Mouse (Mus musculus) lung, embryonic 15.5 days (tissue): ENCODE measurements around the gene Onecut1. TPM values are rescaled to one million over a fixed set of nuclear protein-coding genes. Genes with fewer than 3 reads are reported as not detected.

ENCODE experiments used
- ATAC-seq: fragments of 200-750 bp; cut with Nextera tagmentation; 2 replicates; pipeline ENCODE4 v1.8.0; 2017; ENCODE audit warnings: moderate number of reproducible peaks, borderline replicate concordance; ENCODE audit not compliant: low FRiP score, low TSS enrichment; ENCODE audit errors: extremely low read depth
- H3K27ac ChIP-seq: fragments of 300-500 bp; sonication (generic); 2 replicates; pipeline ENCODE4 v1.5.1; 2015; ENCODE audit warnings: moderate library complexity, mild to moderate bottlenecking, inconsistent platforms
- H3K27me3 ChIP-seq: fragments of 300-500 bp; sonication (generic); 2 replicates; pipeline ENCODE4 v1.6.1; 2015; ENCODE audit warnings: inconsistent platforms
- H3K36me3 ChIP-seq: fragments of 300-500 bp; sonication (generic); 2 replicates; pipeline ENCODE4 v1.6.1; 2015; ENCODE audit warnings: inconsistent platforms
- H3K4me1 ChIP-seq: fragments of 300-500 bp; sonication (generic); 2 replicates; pipeline ENCODE4 v1.6.1; 2015; ENCODE audit warnings: inconsistent platforms
- H3K4me2 ChIP-seq: fragments of 300-500 bp; sonication (generic); 2 replicates; pipeline ENCODE4 v1.6.1; 2015; ENCODE audit warnings: inconsistent platforms, mild to moderate bottlenecking, moderate library complexity
- H3K4me3 ChIP-seq: fragments of 300-500 bp; sonication (generic); 2 replicates; pipeline ENCODE4 v1.5.1; 2015; ENCODE audit warnings: mild to moderate bottlenecking, inconsistent platforms
- H3K9ac ChIP-seq: fragments of 300-500 bp; sonication (generic); 2 replicates; pipeline ENCODE4 v1.6.1; 2015; ENCODE audit warnings: inconsistent platforms
- H3K9me3 ChIP-seq: fragments of 300-500 bp; sonication (generic); 2 replicates; pipeline ENCODE4 v1.6.1; 2016; ENCODE audit warnings: inconsistent platforms
- WGBS: fragments of 180-500 bp; shearing (Covaris S2); methylation state at CpG from one replicate; pipeline ENCODE4 v1.1.7; 2015; 5-methylcytosine and 5-hydroxymethylcytosine counted together
- polyA plus RNA-seq: library from polyadenylated mRNA; unstranded; fragments of >200 nt; fragmentation: Nextera tagmentation; extraction: Ambion mirVana; gene quantifications from 2 replicates; pipeline ENCODE4 v1.2.1, GENCODE M21; 2015

The Onecut1 gene
- 0.06 TPM in 1 of 2 replicates, not detected in the other for polyA plus RNA-seq

GRCm38 (mm10) chr9:74861561-74861980, at the start of gene Onecut1:
TSS of gene Onecut1 (plus strand) at chr9:74861921.
- ATAC-seq = peak; percentile 47; the same call in 1 of the 2 replicates
- Histone ChIP-seq H3K36me3 (no peaks in the 10 kb centered on the region), H3K4me2 (peak within 1 kb of the TSS; percentile 99), H3K9ac (peak within 1 kb of the TSS; percentile 39; the same call in 1 of the 2 replicates), H3K27me3 (peaks cover 100% of the 10 kb centered on the region), H3K9me3 (no peaks in the 10 kb centered on the region), H3K27ac (no peak within 1 kb of the TSS), H3K4me1 (peaks cover 27% of the 10 kb centered on the region), H3K4me3 (peak within 1 kb of the TSS; percentile 47)
- under 1% methylated on average over 40 of the region's 45 CpGs for WGBS

DNA sequence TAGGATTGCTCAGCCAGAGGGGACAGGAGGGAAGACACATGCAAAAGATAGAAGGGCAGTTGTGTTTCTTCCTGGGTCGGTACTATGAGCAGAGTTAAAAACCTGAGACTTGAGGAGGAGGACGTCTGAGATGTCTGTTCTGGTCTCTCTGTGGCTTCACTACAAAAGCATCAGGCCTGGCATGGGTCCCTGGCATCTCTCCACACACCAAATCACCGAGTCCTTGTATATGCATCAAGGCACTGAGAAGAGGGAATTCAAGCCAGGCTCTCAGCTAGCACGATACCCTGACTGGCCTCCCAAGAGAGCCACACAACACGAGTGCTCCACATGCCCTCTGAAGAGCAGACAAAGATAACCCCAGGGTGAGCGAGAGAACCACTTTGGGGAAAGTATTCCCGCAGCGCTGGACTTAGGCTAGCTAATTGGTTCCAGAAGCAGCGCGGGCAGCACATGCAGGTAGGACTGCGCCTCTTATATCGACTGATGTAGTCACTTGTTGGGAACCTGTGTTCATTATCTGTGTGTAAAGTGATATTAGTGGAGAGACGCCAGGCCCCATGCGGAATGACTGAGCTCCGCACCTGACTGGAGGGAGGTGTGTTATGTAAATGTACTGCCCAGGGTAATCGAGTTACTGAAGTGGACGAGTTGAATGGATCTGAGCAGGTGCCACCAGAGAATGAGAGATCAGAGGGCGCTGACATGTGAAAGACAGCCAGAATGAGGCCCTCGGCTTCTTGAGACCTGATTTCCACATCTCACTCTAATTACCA, 41.8 kb upstream of the Onecut1 start:
- no peak overlapping the region for H3K27ac ChIP-seq
- WGBS = 40% methylated on average over 19 of the region's 19 CpGs
- H3K27me3 ChIP-seq = no peaks in the 10 kb centered on the region
- ATAC-seq = no peak
- no peaks in the 10 kb centered on the region for H3K4me1 ChIP-seq
- no peaks in the 10 kb centered on the region for H3K36me3 ChIP-seq
- no peaks in the 10 kb centered on the region for H3K9me3 ChIP-seq
- H3K4me3 ChIP-seq = no peak overlapping the region
- H3K9ac ChIP-seq = no peak overlapping the region
- no peak overlapping the region for H3K4me2 ChIP-seq

- ATAC-seq = no peak
- Histone ChIP-seq H3K4me3 (no peak overlapping the region), H3K9ac (no peak overlapping the region), H3K36me3 (no peaks in the 10 kb centered on the region), H3K27me3 (no peaks in the 10 kb centered on the region), H3K4me1 (no peaks in the 10 kb centered on the region), H3K9me3 (no peaks in the 10 kb centered on the region), H3K27ac (no peak overlapping the region), H3K4me2 (no peak overlapping the region)
- WGBS = 73% methylated on average over 2 of the region's 2 CpGs
Measured at GRCm38 (mm10) chr9:74825102-74825501, 36.6 kb upstream of the Onecut1 start.

DNA sequence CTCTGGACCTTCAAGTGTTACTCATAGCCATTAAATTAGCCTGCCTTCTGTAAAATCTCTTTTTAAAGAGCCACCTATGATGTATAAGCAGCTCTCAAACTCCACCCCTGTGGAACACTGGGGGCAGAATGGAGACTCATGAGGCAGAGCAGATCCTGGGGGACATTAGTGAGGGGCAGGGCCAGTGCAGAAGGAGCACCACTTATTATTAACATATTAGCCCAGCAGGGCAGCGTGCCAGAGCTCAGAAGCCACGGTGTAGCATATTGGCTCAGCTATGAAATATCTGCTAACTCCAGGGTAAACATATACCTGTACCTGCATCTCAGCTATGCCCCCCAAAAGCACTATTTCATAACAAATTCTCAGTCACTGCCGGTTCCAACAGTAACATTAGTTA, 32.5 kb upstream of the Onecut1 start:
- no peaks in the 10 kb centered on the region for H3K4me1 ChIP-seq
- no peak overlapping the region for H3K4me3 ChIP-seq
- no peak overlapping the region for H3K27ac ChIP-seq
- no peaks in the 10 kb centered on the region for H3K9me3 ChIP-seq
- WGBS = 61% methylated on average over 3 of the region's 3 CpGs
- H3K27me3 ChIP-seq = no peaks in the 10 kb centered on the region
- no peaks in the 10 kb centered on the region for H3K36me3 ChIP-seq
- no peak overlapping the region for H3K4me2 ChIP-seq
- H3K9ac ChIP-seq = no peak overlapping the region
- no peak for ATAC-seq

- Histone ChIP-seq H3K9me3 (no peaks in the 10 kb centered on the region), H3K27me3 (peaks cover 33% of the 10 kb centered on the region), H3K9ac (no peak overlapping the region), H3K36me3 (no peaks in the 10 kb centered on the region), H3K4me2 (no peak overlapping the region), H3K4me3 (no peak overlapping the region), H3K27ac (no peak overlapping the region), H3K4me1 (no peaks in the 10 kb centered on the region)
- ATAC-seq = no peak
- 77% methylated on average over 4 of the region's 4 CpGs for WGBS
Measured at GRCm38 (mm10) chr9:74842890-74843289, 18.8 kb upstream of the Onecut1 start.

GRCm38 (mm10) chr9:74846867-74847830, 14.6 kb upstream of the Onecut1 start:
- WGBS = 2% methylated on average over 33 of the region's 33 CpGs
- Histone ChIP-seq H3K36me3 (no peaks in the 10 kb centered on the region), H3K4me3 (no peak overlapping the region), H3K4me1 (peaks cover 12% of the 10 kb centered on the region), H3K4me2 (no peak overlapping the region), H3K27ac (no peak overlapping the region), H3K27me3 (peaks cover 76% of the 10 kb centered on the region), H3K9me3 (no peaks in the 10 kb centered on the region), H3K9ac (no peak overlapping the region)
- ATAC-seq = 0 out of 2 replicates have a peak, but pooled peaks have one; percentile 35

GRCm38 (mm10) chr9:74848411-74849194, 13.1 kb upstream of the Onecut1 start:
- ATAC-seq = no peak
- H3K4me3 ChIP-seq = peak overlapping the region; percentile 34
- 1% methylated on average over 46 of the region's 46 CpGs for WGBS
- no peaks in the 10 kb centered on the region for H3K9me3 ChIP-seq
- no peak overlapping the region for H3K9ac ChIP-seq
- peaks cover 12% of the 10 kb centered on the region for H3K4me1 ChIP-seq
- no peak overlapping the region for H3K27ac ChIP-seq
- peaks cover 90% of the 10 kb centered on the region for H3K27me3 ChIP-seq
- H3K36me3 ChIP-seq = no peaks in the 10 kb centered on the region
- H3K4me2 ChIP-seq = peak overlapping the region; percentile 64

DNA sequence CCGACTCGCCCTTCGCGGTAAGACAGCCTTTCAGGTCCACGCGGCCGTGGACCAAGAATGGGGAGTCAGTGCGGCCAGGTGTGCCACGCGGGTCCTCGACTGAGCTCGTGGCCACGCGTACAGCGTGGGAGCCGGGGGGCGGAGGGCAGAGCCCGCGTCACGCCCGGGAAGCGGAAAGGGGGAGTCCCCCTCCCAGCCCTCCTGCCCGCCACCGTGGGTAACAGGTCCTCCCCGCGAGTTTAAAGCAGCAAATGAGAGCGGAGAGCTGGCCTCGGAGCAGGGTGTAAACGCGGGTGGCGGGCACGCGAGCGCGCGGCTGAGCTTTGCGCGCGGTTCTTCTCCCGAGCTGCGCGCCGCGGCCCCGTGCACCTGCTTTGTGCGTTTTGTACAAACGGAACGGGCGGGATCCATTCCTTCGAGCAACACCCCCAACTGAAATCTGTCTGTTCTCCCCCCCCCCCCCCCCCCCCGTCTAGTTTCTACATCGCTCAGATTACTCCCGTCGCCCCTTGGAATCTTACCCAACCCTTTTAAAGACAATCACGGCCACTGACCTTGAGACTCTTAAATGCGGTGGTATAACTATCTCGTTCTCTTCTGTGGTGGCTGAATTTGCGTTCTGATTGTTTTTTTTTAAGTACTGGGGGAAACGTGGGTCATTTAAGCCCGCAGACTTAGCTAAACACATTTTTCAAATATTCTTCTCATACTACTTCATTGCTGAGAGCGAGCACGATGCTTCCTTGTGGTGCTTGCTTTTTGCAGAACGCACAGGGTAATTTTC, 12.3 kb upstream of the Onecut1 start:
- Histone ChIP-seq H3K9ac (no peak overlapping the region), H3K27me3 (peaks cover 97% of the 10 kb centered on the region), H3K4me2 (peak overlapping the region; percentile 64), H3K9me3 (no peaks in the 10 kb centered on the region), H3K4me1 (peaks cover 12% of the 10 kb centered on the region), H3K4me3 (peak overlapping the region; percentile 34), H3K36me3 (no peaks in the 10 kb centered on the region), H3K27ac (no peak overlapping the region)
- no peak for ATAC-seq
- 1% methylated on average over 59 of the region's 63 CpGs for WGBS

DNA sequence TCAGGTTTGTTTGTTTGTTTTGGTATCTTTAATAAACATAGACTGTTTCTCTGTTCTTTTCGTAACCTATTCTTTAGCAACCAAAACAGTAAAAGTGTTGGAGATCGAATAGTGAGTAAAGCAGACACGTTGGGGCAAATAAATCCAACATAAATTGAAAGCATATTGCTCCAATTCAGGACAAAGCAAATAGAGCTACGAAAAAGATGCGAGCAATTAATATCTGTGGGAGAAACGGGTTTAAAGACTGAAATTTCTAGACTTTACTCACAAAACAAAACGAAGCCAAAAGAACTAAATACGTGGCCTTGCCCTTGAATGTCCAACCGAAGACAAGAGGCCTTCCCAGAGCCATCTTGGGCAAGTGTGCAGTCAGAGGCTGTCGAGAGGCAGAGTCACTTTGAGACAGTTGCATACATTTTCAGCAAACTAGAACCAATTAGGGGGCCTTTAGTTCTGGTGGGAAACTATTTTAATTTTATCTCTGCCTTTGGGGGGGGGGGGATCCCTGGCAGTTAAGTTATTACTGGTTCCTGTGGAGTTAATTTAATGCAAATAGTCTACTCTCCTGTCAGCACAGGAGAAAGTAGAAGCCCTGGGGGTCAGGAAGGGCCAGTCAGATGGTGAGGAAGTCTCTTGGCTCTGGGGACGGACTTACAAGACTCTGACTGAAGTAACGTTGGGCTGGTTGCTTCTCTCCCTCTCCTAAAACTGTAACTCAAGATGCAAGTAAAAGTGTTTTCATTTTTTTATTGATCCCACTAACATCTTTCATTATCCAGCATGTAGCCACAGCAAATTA, 11.5 kb upstream of the Onecut1 start:
- Histone ChIP-seq H3K9ac (no peak overlapping the region), H3K4me1 (peaks cover 12% of the 10 kb centered on the region), H3K4me2 (no peak overlapping the region), H3K36me3 (no peaks in the 10 kb centered on the region), H3K4me3 (no peak overlapping the region), H3K27me3 (peaks cover 100% of the 10 kb centered on the region), H3K9me3 (no peaks in the 10 kb centered on the region), H3K27ac (no peak overlapping the region)
- 4% methylated on average over 12 of the region's 12 CpGs for WGBS
- ATAC-seq = no peak

GRCm38 (mm10) chr9:74850781-74851145, 11.0 kb upstream of the Onecut1 start:
- H3K9me3 ChIP-seq = no peaks in the 10 kb centered on the region
- peaks cover 12% of the 10 kb centered on the region for H3K4me1 ChIP-seq
- H3K9ac ChIP-seq = no peak overlapping the region
- H3K4me2 ChIP-seq = no peak overlapping the region
- peaks cover 100% of the 10 kb centered on the region for H3K27me3 ChIP-seq
- no peak for ATAC-seq
- H3K36me3 ChIP-seq = no peaks in the 10 kb centered on the region
- H3K27ac ChIP-seq = no peak overlapping the region
- no peak overlapping the region for H3K4me3 ChIP-seq
- 5% methylated on average over 5 of the region's 5 CpGs for WGBS
